Mouse (Mus musculus): Measurements from ENCODE around the gene Hspa1a. TPM values are rescaled to one million over a fixed set of nuclear protein-coding genes. Genes with fewer than 3 reads are reported as not detected.
A peak's percentile ranks its signal among the peaks of the same experiment; 100 is the strongest.
"Not testable (repeated sequence)": the region's sequence is repeated elsewhere in the genome, so short reads cannot be mapped to it uniquely, and the experiment has no call there.

The Hspa1a gene
- total RNA-seq, 2 experiments from 2014 or later, result 24.3 to 27.8 TPM

DNA sequence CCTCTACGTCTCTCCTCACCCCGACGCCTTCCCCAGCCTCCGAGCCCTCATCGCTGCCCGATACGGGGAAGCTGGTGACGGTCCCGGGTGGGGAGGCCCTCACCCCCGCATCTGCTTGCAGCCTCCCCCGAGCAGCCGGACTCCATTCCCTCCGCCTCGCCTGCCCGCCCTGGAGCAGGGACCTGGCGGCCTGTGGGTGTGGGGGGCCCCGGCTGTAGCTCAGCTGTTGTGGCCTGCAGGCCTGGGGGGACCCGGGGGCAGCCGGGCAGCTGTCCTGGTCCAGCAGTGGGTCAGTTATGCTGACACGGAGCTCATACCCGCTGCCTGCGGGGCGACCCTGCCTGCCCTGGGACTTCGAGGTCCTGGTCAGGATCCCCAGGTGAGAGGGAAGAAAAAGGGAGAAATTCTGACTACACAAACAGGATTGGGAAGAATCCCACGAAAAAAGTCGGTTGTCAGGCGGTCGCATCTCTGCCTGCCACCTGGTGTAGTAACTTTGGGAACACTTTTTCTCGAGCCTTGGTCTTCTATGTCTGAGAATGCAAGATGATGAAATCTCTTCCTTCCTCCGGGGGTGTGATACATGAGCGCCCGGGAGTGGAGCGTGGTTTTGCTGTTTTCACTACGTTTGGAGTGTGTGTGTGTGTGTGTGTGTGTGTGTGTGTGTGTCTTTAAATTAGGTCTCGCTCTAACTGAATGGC lies 29.6 kb upstream of the Hspa1a start:
- DNase-seq (ENCODE audit: low spot score in 2 of 2), result no peak

- DNase-seq (ENCODE audit: low spot score in 2 of 2), result peak; percentile 76 to 81
These were observed 28.9 kb upstream of the Hspa1a start, which contains the start of gene Vars for GRCm38 (mm10) chr17:35000717-35001451. Gene Vars, plus strand, starts transcription at chr17:35000987.

GRCm38 (mm10) chr17:34999871-35000716 lies 28.1 kb upstream of the Hspa1a start:
- not testable (repeated sequence) for DNase-seq (ENCODE audit: low spot score in 2 of 2)

DNA sequence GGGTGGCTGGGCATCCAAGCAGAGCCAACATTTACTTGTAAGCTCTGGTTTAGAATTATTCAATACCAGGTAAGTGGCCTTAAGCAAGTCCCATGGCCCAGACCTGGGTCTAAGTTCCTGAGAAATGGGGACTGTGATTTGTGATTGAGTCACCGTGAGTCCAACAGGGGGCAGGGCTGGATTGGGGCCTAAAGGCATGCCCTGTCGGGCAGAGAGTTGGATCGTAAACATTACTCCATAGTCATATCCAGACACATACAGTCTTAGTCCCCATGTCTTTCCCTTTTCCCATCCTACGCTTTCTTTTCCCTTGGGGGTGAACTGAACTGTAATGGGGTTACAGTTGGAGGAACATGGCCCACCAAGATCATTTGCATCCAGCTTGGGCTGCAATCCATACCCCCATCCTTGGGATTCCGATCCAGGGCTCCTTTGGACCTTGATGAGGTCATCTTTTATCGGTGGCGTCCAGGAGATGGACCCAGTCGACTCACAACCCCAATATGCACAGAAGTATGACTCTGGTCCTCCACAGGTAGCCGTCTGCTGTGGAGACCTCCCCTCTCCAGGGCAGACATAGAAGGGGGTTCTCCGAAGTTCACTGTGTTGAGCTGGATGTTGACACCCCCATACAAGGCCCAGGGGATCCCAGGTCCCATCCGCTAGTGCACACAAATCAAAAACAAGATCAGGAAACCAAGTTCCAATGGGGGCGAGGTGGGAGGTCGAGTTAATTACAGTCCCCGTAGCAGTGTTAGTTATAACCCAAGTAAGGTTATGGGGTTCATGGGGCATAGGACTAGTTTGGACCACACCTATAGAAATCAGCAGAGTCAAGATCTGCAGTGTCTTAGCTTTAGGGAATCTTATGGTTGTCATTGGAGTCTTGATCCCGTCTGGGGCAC lies 26.8 kb upstream of the Hspa1a start:
- no peak for DNase-seq (ENCODE audit: low spot score in 2 of 2)

- DNase-seq (ENCODE audit: low spot score in 2 of 2), result no peak
These were observed 25.2 kb upstream of the Hspa1a start for GRCm38 (mm10) chr17:34997142-34997483.

- DNase-seq (ENCODE audit: low spot score in 2 of 2), result no peak
These were observed 24.6 kb upstream of the Hspa1a start for GRCm38 (mm10) chr17:34996411-34997141.

DNA sequence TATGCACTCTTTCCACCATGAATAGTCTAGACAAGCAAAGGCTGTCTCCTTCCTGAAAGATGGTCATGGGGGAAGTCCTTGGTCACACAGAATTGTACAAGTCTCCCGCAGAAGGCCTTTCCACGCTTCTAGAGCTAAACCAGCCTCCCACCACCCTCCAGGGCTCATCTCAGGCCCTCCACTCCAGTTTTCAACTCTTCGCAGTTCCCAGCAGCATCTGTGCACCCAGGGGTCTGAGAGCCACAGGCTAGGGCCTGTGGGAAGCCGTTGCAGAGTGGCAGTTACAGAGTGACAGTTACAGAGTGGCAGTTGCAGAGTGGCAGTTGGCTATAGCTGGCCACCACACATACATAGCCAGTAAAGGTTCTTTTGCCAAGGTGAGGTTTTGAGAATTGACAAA lies 24.0 kb upstream of the Hspa1a start:
- not testable (repeated sequence) for DNase-seq (ENCODE audit: low spot score in 2 of 2)

GRCm38 (mm10) chr17:34995192-34995591 lies 23.2 kb upstream of the Hspa1a start:
- not testable (repeated sequence) for DNase-seq (ENCODE audit: low spot score in 2 of 2)

- DNase-seq (ENCODE audit: low spot score in 2 of 2), result no peak
These were observed 22.8 kb upstream of the Hspa1a start for GRCm38 (mm10) chr17:34994751-34995150.

GRCm38 (mm10) chr17:34984218-34984617 lies 12.3 kb upstream of the Hspa1a start:
- DNase-seq (ENCODE audit: low spot score in 2 of 2), result no peak

GRCm38 (mm10) chr17:34982328-34982727 lies 10.4 kb upstream of the Hspa1a start:
- no peak for DNase-seq (ENCODE audit: low spot score in 2 of 2)

DNA sequence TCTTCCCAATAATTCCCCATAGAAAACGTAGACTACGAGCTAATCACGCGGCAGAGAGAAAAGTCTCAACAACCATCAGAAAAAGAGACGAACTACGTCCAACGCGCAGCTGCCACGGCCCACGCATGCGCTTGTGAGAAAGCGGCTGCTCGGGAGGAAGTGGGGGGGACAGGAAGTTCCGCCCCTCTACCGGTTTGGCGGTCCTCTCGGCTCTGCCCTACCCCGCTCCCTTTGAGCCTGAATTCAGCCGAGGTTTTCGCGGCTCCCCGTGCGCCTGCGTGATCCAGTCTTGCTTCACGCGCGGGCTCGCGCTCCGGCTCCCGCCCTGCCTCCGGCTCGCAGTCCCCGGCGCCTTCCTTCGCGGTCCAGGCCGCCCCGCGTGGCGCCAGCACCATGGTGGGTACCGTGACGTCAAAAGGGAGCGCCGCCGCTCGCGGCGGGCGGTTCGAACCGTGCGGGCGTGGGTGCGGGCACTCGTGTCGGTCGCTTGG lies 9.8 kb upstream of the Hspa1a start, which contains the start of gene Lsm2:
Gene Lsm2, plus strand, starts transcription at position 173 of the 491 bp plus-strand sequence.
- peak; percentile 91 to 95 for DNase-seq (ENCODE audit: low spot score in 2 of 2)

- peak in 1 of 2 experiments; percentile 72 for DNase-seq (ENCODE audit: low spot score in 2 of 2)
These were observed 8.7 kb upstream of the Hspa1a start for GRCm38 (mm10) chr17:34980655-34981054.

DNA sequence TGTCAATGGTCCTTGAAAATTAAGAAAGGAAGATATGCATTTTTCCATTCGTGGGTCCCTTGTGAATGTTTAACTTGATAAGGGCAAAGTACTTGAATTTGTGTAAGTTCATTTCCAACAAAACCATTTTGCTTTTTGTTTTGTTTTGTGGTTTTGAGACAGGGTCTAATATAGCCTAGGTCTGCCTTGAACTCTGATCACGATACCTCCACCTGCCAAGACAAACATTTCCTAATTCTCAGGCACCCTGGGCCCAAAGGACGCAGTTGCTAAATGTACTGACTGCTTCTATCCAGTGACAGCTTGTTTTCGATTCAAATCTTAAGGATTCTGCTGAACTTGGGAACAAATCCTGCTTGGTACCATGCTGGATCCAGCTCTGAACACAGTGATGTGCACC lies 7.7 kb upstream of the Hspa1a start:
- no peak for DNase-seq (ENCODE audit: low spot score in 2 of 2)

DNA sequence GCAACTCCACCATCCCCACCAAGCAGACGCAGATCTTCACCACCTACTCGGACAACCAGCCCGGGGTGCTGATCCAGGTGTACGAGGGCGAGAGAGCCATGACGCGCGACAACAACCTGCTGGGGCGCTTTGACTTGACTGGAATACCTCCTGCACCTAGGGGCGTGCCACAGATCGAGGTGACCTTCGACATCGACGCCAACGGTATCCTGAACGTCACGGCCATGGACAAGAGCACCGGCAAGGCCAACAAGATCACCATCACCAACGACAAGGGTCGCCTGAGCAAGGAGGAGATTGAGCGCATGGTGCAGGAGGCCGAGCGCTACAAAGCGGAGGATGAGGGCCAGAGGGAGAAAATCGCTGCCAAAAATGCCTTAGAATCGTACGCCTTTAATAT lies 6.3 kb upstream of the Hspa1a start:
- no peak for DNase-seq (ENCODE audit: low spot score in 2 of 2)

- DNase-seq (ENCODE audit: low spot score in 2 of 2), result no peak
These were observed 5.0 kb upstream of the Hspa1a start for GRCm38 (mm10) chr17:34977000-34977399.

- no peak for DNase-seq (ENCODE audit: low spot score in 2 of 2)
These were observed 3.9 kb upstream of the Hspa1a start for GRCm38 (mm10) chr17:34975581-34976492.

DNA sequence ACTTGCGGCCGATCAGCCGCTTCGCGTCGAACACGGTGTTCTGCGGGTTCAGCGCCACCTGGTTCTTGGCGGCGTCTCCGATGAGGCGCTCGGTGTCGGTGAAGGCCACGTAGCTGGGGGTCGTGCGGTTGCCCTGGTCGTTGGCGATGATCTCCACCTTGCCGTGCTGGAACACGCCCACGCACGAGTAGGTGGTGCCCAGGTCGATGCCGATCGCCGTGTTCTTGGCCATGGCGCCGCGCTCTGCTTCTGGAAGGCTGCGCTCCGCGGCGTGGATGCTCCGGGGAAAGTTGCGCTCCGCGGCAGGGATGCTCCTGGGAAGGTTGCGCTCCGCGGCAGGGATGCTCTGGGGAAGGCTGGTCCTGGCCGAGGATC lies 275 bp downstream of the Hspa1a start:
- DNase-seq (ENCODE audit: low spot score in 2 of 2), result not testable (repeated sequence)

DNA sequence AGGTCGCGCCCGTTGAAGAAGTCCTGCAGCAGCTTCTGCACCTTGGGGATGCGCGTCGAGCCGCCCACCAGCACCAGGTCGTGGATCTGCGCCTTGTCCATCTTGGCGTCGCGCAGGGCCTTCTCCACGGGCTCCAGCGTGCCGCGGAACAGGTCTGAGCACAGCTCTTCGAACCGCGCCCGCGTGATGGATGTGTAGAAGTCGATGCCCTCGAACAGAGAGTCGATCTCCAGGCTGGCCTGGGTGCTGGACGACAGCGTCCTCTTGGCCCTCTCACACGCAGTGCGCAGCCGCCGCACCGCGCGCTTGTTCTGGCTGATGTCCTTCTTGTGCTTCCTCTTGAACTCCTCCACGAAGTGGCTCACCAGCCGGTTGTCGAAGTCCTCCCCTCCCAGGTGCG lies 1.1 kb downstream of the Hspa1a start:
- not testable (repeated sequence) for DNase-seq (ENCODE audit: low spot score in 2 of 2)

Data from layer of hippocampus, adult 18-20 months (tissue).